Mouse (Mus musculus): ENCODE results near the gene Epsti1. TPM values are rescaled to one million over a fixed set of nuclear protein-coding genes. Genes with fewer than 3 reads are reported as not detected.

Epsti1 gene
- polyA plus RNA-seq, 1 experiment, result 19.8 TPM

DNA sequence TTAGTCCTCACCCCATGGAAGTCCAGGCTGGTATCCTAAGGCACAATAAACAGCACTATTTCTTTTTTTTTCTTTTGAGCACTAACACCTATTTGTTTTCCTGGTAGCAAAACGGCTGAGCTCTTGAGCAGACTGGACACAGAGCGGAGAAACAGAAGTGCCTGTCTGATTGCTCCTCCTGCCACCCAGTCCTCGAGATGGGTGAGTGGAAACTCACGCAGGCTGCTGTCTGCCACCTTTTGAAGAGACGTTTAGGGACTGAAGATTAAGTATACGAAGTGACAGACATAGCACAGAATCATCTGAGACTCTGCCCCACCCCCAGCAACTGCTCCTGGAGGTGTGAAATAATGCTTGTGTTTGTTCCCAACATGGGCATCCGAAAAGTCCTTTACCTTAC is 59.5 kb downstream of the Epsti1 start:
- H3K36me3 ChIP-seq (ENCODE audit: control insufficient read depth, insufficient read depth, low read length), result peaks cover 18% of the 10 kb centered on the region
- no peaks in the 10 kb centered on the region for H3K27me3 ChIP-seq (ENCODE audit: control insufficient read depth, insufficient read depth, low read length)
- no peaks in the 10 kb centered on the region for H3K4me1 ChIP-seq (ENCODE audit: control insufficient read depth, insufficient read depth, insufficient read length, low read length)
- no peak for TF ChIP-seq POLR2A (IDR thresholded peaks at IDR 0.05; ENCODE audit: low read depth, low read length)
- TF ChIP-seq CTCF (IDR thresholded peaks at IDR 0.05; ENCODE audit: extremely low read depth, insufficient read length, insufficient replicate concordance, low read depth, low read length), result no peak
- H3K27ac ChIP-seq (ENCODE audit: insufficient read depth, low read depth, low read length), result no peak overlapping the region
- H3K4me3 ChIP-seq (ENCODE audit: low read depth, low read length), result no peak overlapping the region
- WGBS, result 63% methylated on average over 7 of the region's 7 CpGs

DNA sequence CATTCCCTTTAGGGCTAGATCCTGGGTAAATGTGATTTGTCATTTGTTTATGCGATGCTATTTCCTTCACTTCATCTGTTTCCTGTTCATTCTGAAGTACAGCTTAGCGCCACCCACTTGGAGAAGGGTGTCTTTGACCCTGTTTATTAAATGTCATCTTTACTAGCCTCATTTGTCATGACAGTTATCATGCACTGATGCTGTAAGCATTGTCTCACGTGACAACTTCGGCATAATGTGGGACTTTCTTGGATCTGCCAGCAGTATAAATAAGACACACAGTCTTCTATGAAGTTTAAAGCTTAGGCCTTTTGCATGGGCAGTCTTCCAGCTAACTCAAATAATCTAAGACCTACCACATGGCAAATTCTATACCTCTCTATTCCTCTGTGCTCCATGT is 67.3 kb downstream of the Epsti1 start:
- TF ChIP-seq CTCF (IDR thresholded peaks at IDR 0.05; ENCODE audit: extremely low read depth, insufficient read length, insufficient replicate concordance, low read depth, low read length), result no peak
- no peak for TF ChIP-seq POLR2A (IDR thresholded peaks at IDR 0.05; ENCODE audit: low read depth, low read length)
- 82% methylated on average over 4 of the region's 4 CpGs for WGBS
- H3K4me1 ChIP-seq (ENCODE audit: control insufficient read depth, insufficient read depth, insufficient read length, low read length), result no peaks in the 10 kb centered on the region
- H3K36me3 ChIP-seq (ENCODE audit: control insufficient read depth, insufficient read depth, low read length), result peaks cover 16% of the 10 kb centered on the region
- no peak overlapping the region for H3K4me3 ChIP-seq (ENCODE audit: low read depth, low read length)
- no peaks in the 10 kb centered on the region for H3K27me3 ChIP-seq (ENCODE audit: control insufficient read depth, insufficient read depth, low read length)
- no peak overlapping the region for H3K27ac ChIP-seq (ENCODE audit: insufficient read depth, low read depth, low read length)

- H3K4me1 ChIP-seq (ENCODE audit: control insufficient read depth, insufficient read depth, insufficient read length, low read length), result no peaks in the 10 kb centered on the region
- no peak overlapping the region for H3K27ac ChIP-seq (ENCODE audit: insufficient read depth, low read depth, low read length)
- H3K36me3 ChIP-seq (ENCODE audit: control insufficient read depth, insufficient read depth, low read length), result peaks cover 12% of the 10 kb centered on the region
- H3K27me3 ChIP-seq (ENCODE audit: control insufficient read depth, insufficient read depth, low read length), result no peaks in the 10 kb centered on the region
- 86% methylated on average over 6 of the region's 6 CpGs for WGBS
- TF ChIP-seq CTCF (IDR thresholded peaks at IDR 0.05; ENCODE audit: extremely low read depth, insufficient read length, insufficient replicate concordance, low read depth, low read length), result no peak
- TF ChIP-seq POLR2A (IDR thresholded peaks at IDR 0.05; ENCODE audit: low read depth, low read length), result no peak
- H3K4me3 ChIP-seq (ENCODE audit: low read depth, low read length), result no peak overlapping the region
Observed at GRCm38 (mm10) chr14:77974221-77974620, 70.2 kb downstream of the Epsti1 start.

DNA sequence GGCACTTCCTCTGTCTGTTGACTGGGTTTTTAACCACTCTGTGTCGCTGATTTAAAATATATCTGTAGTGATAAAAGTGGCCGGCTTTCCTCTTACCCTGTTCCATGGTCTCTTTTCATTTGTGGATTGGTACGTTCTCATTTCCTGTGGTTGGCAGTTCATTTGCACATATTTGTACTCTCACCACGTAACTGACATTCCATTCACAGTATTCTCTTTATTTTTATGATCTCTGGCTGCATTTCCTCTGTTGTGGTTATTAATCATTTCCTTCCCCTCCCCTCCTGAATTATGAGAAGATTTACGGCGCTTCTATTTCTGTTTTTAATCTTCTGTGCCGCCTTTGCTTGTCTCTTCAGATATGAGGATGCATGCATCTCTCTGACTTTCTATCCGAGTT is 71.7 kb downstream of the Epsti1 start:
- WGBS, result 60% methylated on average over 8 of the region's 8 CpGs
- Histone ChIP-seq H3K27ac (ENCODE audit: insufficient read depth, low read depth, low read length) (no peak overlapping the region), H3K27me3 (ENCODE audit: control insufficient read depth, insufficient read depth, low read length) (no peaks in the 10 kb centered on the region), H3K36me3 (ENCODE audit: control insufficient read depth, insufficient read depth, low read length) (peaks cover 9% of the 10 kb centered on the region), H3K4me3 (ENCODE audit: low read depth, low read length) (no peak overlapping the region), H3K4me1 (ENCODE audit: control insufficient read depth, insufficient read depth, insufficient read length, low read length) (no peaks in the 10 kb centered on the region)
- no peak for TF ChIP-seq POLR2A (IDR thresholded peaks at IDR 0.05; ENCODE audit: low read depth, low read length)
- no peak for TF ChIP-seq CTCF (IDR thresholded peaks at IDR 0.05; ENCODE audit: extremely low read depth, insufficient read length, insufficient replicate concordance, low read depth, low read length)

DNA sequence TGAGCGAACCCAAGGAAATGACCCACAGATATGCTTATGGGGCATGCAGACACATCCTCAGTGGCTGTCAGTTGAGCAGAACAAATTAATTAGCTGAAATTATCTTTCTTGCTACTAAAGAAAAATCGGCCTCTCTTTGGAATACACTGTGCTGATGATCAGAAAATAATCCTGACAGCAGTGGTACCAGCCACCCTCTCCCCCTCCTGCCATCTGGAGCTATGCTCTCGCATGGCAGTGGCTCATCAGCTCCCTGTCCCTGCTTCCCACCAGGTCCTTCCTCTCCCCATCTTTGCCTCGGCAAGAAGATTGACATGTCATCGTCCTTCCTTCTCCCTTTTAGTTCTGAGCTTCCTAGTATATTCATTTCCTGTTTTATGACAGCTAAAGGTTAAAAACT is 77.5 kb downstream of the Epsti1 start:
- no peaks in the 10 kb centered on the region for H3K4me1 ChIP-seq (ENCODE audit: control insufficient read depth, insufficient read depth, insufficient read length, low read length)
- no peak overlapping the region for H3K27ac ChIP-seq (ENCODE audit: insufficient read depth, low read depth, low read length)
- TF ChIP-seq POLR2A (IDR thresholded peaks at IDR 0.05; ENCODE audit: low read depth, low read length) (no peak), CTCF (IDR thresholded peaks at IDR 0.05; ENCODE audit: extremely low read depth, insufficient read length, insufficient replicate concordance, low read depth, low read length) (no peak)
- no peaks in the 10 kb centered on the region for H3K27me3 ChIP-seq (ENCODE audit: control insufficient read depth, insufficient read depth, low read length)
- H3K36me3 ChIP-seq (ENCODE audit: control insufficient read depth, insufficient read depth, low read length), result 0 out of 2 replicates have a peak, but pooled peaks cover 5% of the 10 kb centered on the region
- 87% methylated on average over 5 of the region's 5 CpGs for WGBS
- H3K4me3 ChIP-seq (ENCODE audit: low read depth, low read length), result no peak overlapping the region

- no peaks in the 10 kb centered on the region for H3K4me1 ChIP-seq (ENCODE audit: control insufficient read depth, insufficient read depth, insufficient read length, low read length)
- H3K36me3 ChIP-seq (ENCODE audit: control insufficient read depth, insufficient read depth, low read length), result peaks cover 8% of the 10 kb centered on the region
Observed at GRCm38 (mm10) chr14:77997731-77998130, 93.7 kb downstream of the Epsti1 start.

DNA sequence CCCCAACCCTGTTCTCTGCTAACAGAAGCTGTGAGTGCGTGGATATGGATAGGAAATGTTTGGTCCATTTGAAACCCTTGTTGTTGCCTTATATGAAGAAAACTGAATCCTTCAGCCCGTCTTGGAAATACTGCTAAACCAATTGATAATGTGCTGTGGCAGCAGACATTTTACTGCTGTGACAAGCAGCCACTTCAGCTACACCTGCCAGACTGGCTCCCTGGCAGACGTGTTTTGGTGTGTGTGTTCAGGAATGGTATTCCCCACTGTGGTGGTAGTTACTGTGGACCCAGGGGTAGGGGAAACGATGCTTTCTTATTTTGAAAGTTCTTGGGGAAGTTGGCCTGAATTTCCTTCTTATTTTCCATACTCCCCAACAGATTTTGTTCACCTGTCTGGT is 100.4 kb downstream of the Epsti1 start:
- Histone ChIP-seq H3K27me3 (ENCODE audit: control insufficient read depth, insufficient read depth, low read length) (no peaks in the 10 kb centered on the region), H3K4me3 (ENCODE audit: low read depth, low read length) (no peak overlapping the region), H3K27ac (ENCODE audit: insufficient read depth, low read depth, low read length) (no peak overlapping the region), H3K4me1 (ENCODE audit: control insufficient read depth, insufficient read depth, insufficient read length, low read length) (no peaks in the 10 kb centered on the region), H3K36me3 (ENCODE audit: control insufficient read depth, insufficient read depth, low read length) (peaks cover 3% of the 10 kb centered on the region; the same call in 1 of the 2 replicates)
- 71% methylated on average over 4 of the region's 4 CpGs for WGBS
- TF ChIP-seq CTCF (IDR thresholded peaks at IDR 0.05; ENCODE audit: extremely low read depth, insufficient read length, insufficient replicate concordance, low read depth, low read length) (no peak), POLR2A (IDR thresholded peaks at IDR 0.05; ENCODE audit: low read depth, low read length) (no peak)

More at GRCm38 (mm10) chr14:77997731-77998130, 93.7 kb downstream of the Epsti1 start:
- TF ChIP-seq CTCF (IDR thresholded peaks at IDR 0.05; ENCODE audit: extremely low read depth, insufficient read length, insufficient replicate concordance, low read depth, low read length), result no peak
- H3K27ac ChIP-seq (ENCODE audit: insufficient read depth, low read depth, low read length), result no peak overlapping the region
- no peaks in the 10 kb centered on the region for H3K27me3 ChIP-seq (ENCODE audit: control insufficient read depth, insufficient read depth, low read length)
- no peak overlapping the region for H3K4me3 ChIP-seq (ENCODE audit: low read depth, low read length)

DNA sequence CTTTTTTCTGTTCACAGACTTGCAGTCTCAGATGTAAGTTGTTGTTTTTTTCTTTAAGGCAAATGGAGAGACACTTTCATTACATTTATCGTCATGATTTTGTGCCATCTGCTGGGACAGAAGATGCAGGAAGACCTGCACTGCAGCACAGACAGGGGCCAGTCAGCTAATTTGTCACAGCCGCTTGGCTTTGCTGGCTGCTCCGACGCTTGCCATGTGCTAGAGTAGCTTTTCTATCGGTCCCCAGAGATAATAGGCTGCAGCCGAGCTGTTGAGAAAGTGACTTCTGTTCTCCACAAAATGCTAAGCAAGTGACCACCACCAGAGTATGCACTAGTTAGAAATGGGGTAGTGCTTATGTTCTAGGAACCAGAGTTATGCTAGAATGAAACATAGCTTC is 104.0 kb downstream of the Epsti1 start:
- Histone ChIP-seq H3K36me3 (ENCODE audit: control insufficient read depth, insufficient read depth, low read length) (no peaks in the 10 kb centered on the region), H3K4me3 (ENCODE audit: low read depth, low read length) (no peak overlapping the region), H3K27ac (ENCODE audit: insufficient read depth, low read depth, low read length) (no peak overlapping the region), H3K4me1 (ENCODE audit: control insufficient read depth, insufficient read depth, insufficient read length, low read length) (no peaks in the 10 kb centered on the region), H3K27me3 (ENCODE audit: control insufficient read depth, insufficient read depth, low read length) (no peaks in the 10 kb centered on the region)
- 64% methylated on average over 6 of the region's 6 CpGs for WGBS
- TF ChIP-seq POLR2A (IDR thresholded peaks at IDR 0.05; ENCODE audit: low read depth, low read length) (no peak), CTCF (IDR thresholded peaks at IDR 0.05; ENCODE audit: extremely low read depth, insufficient read length, insufficient replicate concordance, low read depth, low read length) (no peak)

Data from small intestine, adult 2 months (tissue).